Mouse (Mus musculus): Measurements from ENCODE around the gene Bpifc. TPM values are rescaled to one million over a fixed set of nuclear protein-coding genes. Genes with fewer than 3 reads are reported as not detected.

Gene Bpifc
- total RNA-seq, 1 experiment from 2014 or later, result 2.6 TPM

- ATAC-seq (replicated peaks in 1 of 2; ENCODE audit: insufficient read depth in 1 of 2, low FRiP score in 2 of 2, low TSS enrichment in 1 of 2, low read depth in 1 of 2, poor library complexity in 2 of 2, severe bottlenecking in 2 of 2), result peak; percentile 15 to 30; a peak in 1 of 4 replicates
Measured at GRCm38 (mm10) chr10:86022474-86022816, 10.8 kb upstream of the Bpifc start.

- peak; percentile 86 to 94 for ATAC-seq (replicated peaks in 1 of 2; ENCODE audit: insufficient read depth in 1 of 2, low FRiP score in 2 of 2, low TSS enrichment in 1 of 2, low read depth in 1 of 2, poor library complexity in 2 of 2, severe bottlenecking in 2 of 2)
Measured at GRCm38 (mm10) chr10:86021749-86022473, 10.2 kb upstream of the Bpifc start, which contains the start of gene Fbxo7. Gene Fbxo7, plus strand, starts transcription at chr10:86021972.

- peak; percentile 24 to 26; a peak in 3 of 4 replicates for ATAC-seq (replicated peaks in 1 of 2; ENCODE audit: insufficient read depth in 1 of 2, low FRiP score in 2 of 2, low TSS enrichment in 1 of 2, low read depth in 1 of 2, poor library complexity in 2 of 2, severe bottlenecking in 2 of 2)
Measured at GRCm38 (mm10) chr10:86021408-86021748, 9.7 kb upstream of the Bpifc start.

GRCm38 (mm10) chr10:86018813-86019212 is 7.1 kb upstream of the Bpifc start:
- no peak for ATAC-seq (replicated peaks in 1 of 2; ENCODE audit: insufficient read depth in 1 of 2, low FRiP score in 2 of 2, low TSS enrichment in 1 of 2, low read depth in 1 of 2, poor library complexity in 2 of 2, severe bottlenecking in 2 of 2)

GRCm38 (mm10) chr10:86017781-86018180 is 6.1 kb upstream of the Bpifc start:
- ATAC-seq (replicated peaks in 1 of 2; ENCODE audit: insufficient read depth in 1 of 2, low FRiP score in 2 of 2, low TSS enrichment in 1 of 2, low read depth in 1 of 2, poor library complexity in 2 of 2, severe bottlenecking in 2 of 2), result no peak

- peak; percentile 68 to 82; a peak in 3 of 4 replicates for ATAC-seq (replicated peaks in 1 of 2; ENCODE audit: insufficient read depth in 1 of 2, low FRiP score in 2 of 2, low TSS enrichment in 1 of 2, low read depth in 1 of 2, poor library complexity in 2 of 2, severe bottlenecking in 2 of 2)
Measured at GRCm38 (mm10) chr10:86011172-86011571, 523 bp downstream of the Bpifc start.

- ATAC-seq (replicated peaks in 1 of 2; ENCODE audit: insufficient read depth in 1 of 2, low FRiP score in 2 of 2, low TSS enrichment in 1 of 2, low read depth in 1 of 2, poor library complexity in 2 of 2, severe bottlenecking in 2 of 2), result peak; percentile 38 to 68; a peak in 3 of 4 replicates
Measured at GRCm38 (mm10) chr10:86010636-86011035, 1.1 kb downstream of the Bpifc start.

- ATAC-seq (replicated peaks in 1 of 2; ENCODE audit: insufficient read depth in 1 of 2, low FRiP score in 2 of 2, low TSS enrichment in 1 of 2, low read depth in 1 of 2, poor library complexity in 2 of 2, severe bottlenecking in 2 of 2), result no peak
Measured at GRCm38 (mm10) chr10:86009688-86010087, 2.0 kb downstream of the Bpifc start.

- ATAC-seq (replicated peaks in 1 of 2; ENCODE audit: insufficient read depth in 1 of 2, low FRiP score in 2 of 2, low TSS enrichment in 1 of 2, low read depth in 1 of 2, poor library complexity in 2 of 2, severe bottlenecking in 2 of 2), result no peak
Measured at GRCm38 (mm10) chr10:86006455-86006854, 5.2 kb downstream of the Bpifc start.

- no peak for ATAC-seq (replicated peaks in 1 of 2; ENCODE audit: insufficient read depth in 1 of 2, low FRiP score in 2 of 2, low TSS enrichment in 1 of 2, low read depth in 1 of 2, poor library complexity in 2 of 2, severe bottlenecking in 2 of 2)
Measured at GRCm38 (mm10) chr10:86000447-86000846, 11.2 kb downstream of the Bpifc start.

GRCm38 (mm10) chr10:85994543-85995104 is 17.1 kb downstream of the Bpifc start:
- ATAC-seq (replicated peaks in 1 of 2; ENCODE audit: insufficient read depth in 1 of 2, low FRiP score in 2 of 2, low TSS enrichment in 1 of 2, low read depth in 1 of 2, poor library complexity in 2 of 2, severe bottlenecking in 2 of 2), result no peak

- no peak for ATAC-seq (replicated peaks in 1 of 2; ENCODE audit: insufficient read depth in 1 of 2, low FRiP score in 2 of 2, low TSS enrichment in 1 of 2, low read depth in 1 of 2, poor library complexity in 2 of 2, severe bottlenecking in 2 of 2)
Measured at GRCm38 (mm10) chr10:85993836-85994235, 17.9 kb downstream of the Bpifc start.

GRCm38 (mm10) chr10:85992412-85992811 is 19.3 kb downstream of the Bpifc start:
- ATAC-seq (replicated peaks in 1 of 2; ENCODE audit: insufficient read depth in 1 of 2, low FRiP score in 2 of 2, low TSS enrichment in 1 of 2, low read depth in 1 of 2, poor library complexity in 2 of 2, severe bottlenecking in 2 of 2), result no peak

GRCm38 (mm10) chr10:85989412-85990115 is 22.1 kb downstream of the Bpifc start:
- peak; percentile 85 to 88 for ATAC-seq (replicated peaks in 1 of 2; ENCODE audit: insufficient read depth in 1 of 2, low FRiP score in 2 of 2, low TSS enrichment in 1 of 2, low read depth in 1 of 2, poor library complexity in 2 of 2, severe bottlenecking in 2 of 2)

GRCm38 (mm10) chr10:85972915-85973314 is 38.8 kb downstream of the Bpifc start:
- ATAC-seq (replicated peaks in 1 of 2; ENCODE audit: insufficient read depth in 1 of 2, low FRiP score in 2 of 2, low TSS enrichment in 1 of 2, low read depth in 1 of 2, poor library complexity in 2 of 2, severe bottlenecking in 2 of 2), result no peak

- no peak for ATAC-seq (replicated peaks in 1 of 2; ENCODE audit: insufficient read depth in 1 of 2, low FRiP score in 2 of 2, low TSS enrichment in 1 of 2, low read depth in 1 of 2, poor library complexity in 2 of 2, severe bottlenecking in 2 of 2)
Measured at GRCm38 (mm10) chr10:85971826-85972225, 39.9 kb downstream of the Bpifc start.

- peak; percentile 77 to 83 for ATAC-seq (replicated peaks in 1 of 2; ENCODE audit: insufficient read depth in 1 of 2, low FRiP score in 2 of 2, low TSS enrichment in 1 of 2, low read depth in 1 of 2, poor library complexity in 2 of 2, severe bottlenecking in 2 of 2)
Measured at GRCm38 (mm10) chr10:85969894-85970620, 41.6 kb downstream of the Bpifc start.

GRCm38 (mm10) chr10:85968731-85969130 is 43.0 kb downstream of the Bpifc start:
- ATAC-seq (replicated peaks in 1 of 2; ENCODE audit: insufficient read depth in 1 of 2, low FRiP score in 2 of 2, low TSS enrichment in 1 of 2, low read depth in 1 of 2, poor library complexity in 2 of 2, severe bottlenecking in 2 of 2), result no peak

All from hematopoietic stem cell, adult 5-6 weeks (primary cell).